Mouse (Mus musculus): Measurements from ENCODE around the gene Upp1.

DNA sequence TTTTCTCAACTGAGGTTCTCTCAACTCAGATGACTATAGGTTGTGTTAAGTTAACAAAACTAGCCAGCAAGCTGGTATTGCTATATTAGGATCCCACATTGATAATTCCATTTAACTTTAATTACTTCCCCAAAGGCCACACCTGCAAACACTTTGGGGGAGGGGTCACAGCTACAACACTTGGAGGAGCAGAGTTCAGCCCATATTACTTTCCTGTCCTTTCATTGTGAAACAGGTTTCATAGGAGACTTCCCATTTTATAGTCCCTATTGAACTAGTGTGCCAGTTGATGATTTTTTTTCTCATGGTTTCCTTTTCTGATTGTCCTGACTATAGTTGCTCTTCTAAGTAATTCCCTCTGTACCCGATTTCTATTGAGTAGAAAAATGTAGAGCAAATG is 63.6 kb downstream of the Upp1 start:
- no peak for TF ChIP-seq CTCF (IDR thresholded peaks at IDR 0.05; ENCODE audit: low read depth)
- no peak for TF ChIP-seq EP300 (IDR thresholded peaks at IDR 0.05; ENCODE audit: low read depth)

Data from liver, embryonic 14.5 days (tissue).